Mouse (Mus musculus): Measurements from ENCODE around the gene Esyt2. TPM values are rescaled to one million over a fixed set of nuclear protein-coding genes. Genes with fewer than 3 reads are reported as not detected.
A peak's percentile ranks its signal among the peaks of the same experiment; 100 is the strongest.

Gene Esyt2
- polyA plus RNA-seq, 1 experiment: 16.1 TPM

DNA sequence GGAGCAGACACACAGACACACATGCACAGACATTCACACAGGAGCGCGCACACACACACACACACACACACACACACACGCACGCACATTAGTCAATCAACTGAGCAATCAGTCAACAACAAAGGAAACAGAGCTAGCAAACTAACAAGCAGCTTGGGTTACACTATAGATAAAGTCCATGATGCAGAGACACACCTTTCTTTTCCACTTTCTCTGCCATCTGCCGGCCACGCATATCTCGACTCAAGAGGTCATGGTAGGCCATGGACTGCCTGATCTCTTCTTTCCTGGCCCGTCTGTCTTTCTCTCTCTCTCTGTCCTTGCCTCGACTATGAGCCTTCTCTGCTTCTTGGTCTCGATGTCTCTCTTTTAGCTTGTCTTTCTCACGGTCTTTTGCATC is 25.4 kb upstream of the Esyt2 start:
- Histone ChIP-seq H3K36me3 (ENCODE audit: control insufficient read depth, insufficient read depth) (no peaks in the 10 kb centered on the region), H3K4me2 (ENCODE audit: low read depth) (no peak overlapping the region), H3K79me2 (ENCODE audit: control insufficient read depth, insufficient read depth) (peaks cover 9% of the 10 kb centered on the region), H3K27me3 (ENCODE audit: control insufficient read depth, insufficient read depth, insufficient read length) (no peaks in the 10 kb centered on the region), H3K4me3 (no peak overlapping the region), H3ac (ENCODE audit: control insufficient read depth, insufficient read length) (no peak overlapping the region)
- TF ChIP-seq REST (IDR thresholded peaks at IDR 0.05; ENCODE audit: insufficient read depth, insufficient read length): no peak
- TF ChIP-seq USF1 (IDR thresholded peaks at IDR 0.05; ENCODE audit: low read depth): no peak
- no peak for TF ChIP-seq TCF12 (IDR thresholded peaks at IDR 0.05; ENCODE audit: insufficient read depth, poor library complexity, severe bottlenecking)
- TF ChIP-seq MYOD1 (IDR thresholded peaks at IDR 0.05; ENCODE audit: control insufficient read depth in 1 of 3, insufficient read length in 2 of 3, low read depth in 2 of 3): no peak
- no peak for TF ChIP-seq POLR2AphosphoS2 (IDR thresholded peaks at IDR 0.05; ENCODE audit: insufficient read length, low read depth)
- TF ChIP-seq POLR2A (IDR thresholded peaks at IDR 0.05; ENCODE audit: insufficient read length, low read depth): no peak
- TF ChIP-seq MYOG (IDR thresholded peaks at IDR 0.05; ENCODE audit: control insufficient read depth in 1 of 3, insufficient read depth in 1 of 3, insufficient read length in 2 of 3, low read depth in 2 of 3): no peak
- no peak for TF ChIP-seq SRF (IDR thresholded peaks at IDR 0.05; ENCODE audit: control insufficient read depth, insufficient read length, low read depth)
- no peak for TF ChIP-seq TCF3 (IDR thresholded peaks at IDR 0.05; ENCODE audit: insufficient read length, low read depth)
- no peak for TF ChIP-seq E2F4 (IDR thresholded peaks at IDR 0.05; ENCODE audit: insufficient read depth)
- TF ChIP-seq CEBPB (IDR thresholded peaks at IDR 0.05; ENCODE audit: insufficient read depth, poor library complexity, severe bottlenecking): no peak
- no peak for TF ChIP-seq MAX (IDR thresholded peaks at IDR 0.05; ENCODE audit: low read depth)

DNA sequence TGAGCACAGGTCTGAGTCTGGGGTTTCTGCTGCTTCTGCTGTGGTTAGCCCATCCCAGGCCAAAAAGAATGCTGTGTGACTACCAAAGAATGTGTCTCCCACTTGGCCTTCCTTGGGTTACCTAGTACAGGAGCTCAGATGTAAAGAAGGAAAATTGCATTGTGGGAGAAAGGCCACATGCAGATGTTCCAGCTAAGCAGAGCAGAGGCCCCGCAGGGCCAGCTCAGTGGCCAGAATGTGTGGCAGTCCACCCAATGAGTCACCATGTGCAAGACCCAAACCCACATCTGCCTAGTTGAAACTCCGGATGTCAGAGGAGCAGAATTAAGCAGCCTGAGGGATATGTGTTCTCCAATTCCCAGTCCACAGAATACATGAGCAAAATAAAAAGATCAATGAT is 22.7 kb upstream of the Esyt2 start:
- Histone ChIP-seq H3K36me3 (ENCODE audit: control insufficient read depth, insufficient read depth) (no peaks in the 10 kb centered on the region), H3K4me3 (no peak overlapping the region), H3K79me2 (ENCODE audit: control insufficient read depth, insufficient read depth) (peaks cover 9% of the 10 kb centered on the region), H3K27me3 (ENCODE audit: control insufficient read depth, insufficient read depth, insufficient read length) (no peaks in the 10 kb centered on the region), H3ac (ENCODE audit: control insufficient read depth, insufficient read length) (no peak overlapping the region), H3K4me2 (ENCODE audit: low read depth) (peak overlapping the region; percentile 67)
- TF ChIP-seq POLR2AphosphoS2 (IDR thresholded peaks at IDR 0.05; ENCODE audit: insufficient read length, low read depth) (no peak), TCF3 (IDR thresholded peaks at IDR 0.05; ENCODE audit: insufficient read length, low read depth) (no peak), TCF12 (IDR thresholded peaks at IDR 0.05; ENCODE audit: insufficient read depth, poor library complexity, severe bottlenecking) (no peak), MYOD1 (IDR thresholded peaks at IDR 0.05; ENCODE audit: control insufficient read depth in 1 of 3, insufficient read length in 2 of 3, low read depth in 2 of 3) (no peak), MAX (IDR thresholded peaks at IDR 0.05; ENCODE audit: low read depth) (no peak), SRF (IDR thresholded peaks at IDR 0.05; ENCODE audit: control insufficient read depth, insufficient read length, low read depth) (no peak), E2F4 (IDR thresholded peaks at IDR 0.05; ENCODE audit: insufficient read depth) (no peak), CEBPB (IDR thresholded peaks at IDR 0.05; ENCODE audit: insufficient read depth, poor library complexity, severe bottlenecking) (no peak), REST (IDR thresholded peaks at IDR 0.05; ENCODE audit: insufficient read depth, insufficient read length) (no peak), MYOG (IDR thresholded peaks at IDR 0.05; ENCODE audit: control insufficient read depth in 1 of 3, insufficient read depth in 1 of 3, insufficient read length in 2 of 3, low read depth in 2 of 3) (no peak), USF1 (IDR thresholded peaks at IDR 0.05; ENCODE audit: low read depth) (no peak), POLR2A (IDR thresholded peaks at IDR 0.05; ENCODE audit: insufficient read length, low read depth) (no peak)

DNA sequence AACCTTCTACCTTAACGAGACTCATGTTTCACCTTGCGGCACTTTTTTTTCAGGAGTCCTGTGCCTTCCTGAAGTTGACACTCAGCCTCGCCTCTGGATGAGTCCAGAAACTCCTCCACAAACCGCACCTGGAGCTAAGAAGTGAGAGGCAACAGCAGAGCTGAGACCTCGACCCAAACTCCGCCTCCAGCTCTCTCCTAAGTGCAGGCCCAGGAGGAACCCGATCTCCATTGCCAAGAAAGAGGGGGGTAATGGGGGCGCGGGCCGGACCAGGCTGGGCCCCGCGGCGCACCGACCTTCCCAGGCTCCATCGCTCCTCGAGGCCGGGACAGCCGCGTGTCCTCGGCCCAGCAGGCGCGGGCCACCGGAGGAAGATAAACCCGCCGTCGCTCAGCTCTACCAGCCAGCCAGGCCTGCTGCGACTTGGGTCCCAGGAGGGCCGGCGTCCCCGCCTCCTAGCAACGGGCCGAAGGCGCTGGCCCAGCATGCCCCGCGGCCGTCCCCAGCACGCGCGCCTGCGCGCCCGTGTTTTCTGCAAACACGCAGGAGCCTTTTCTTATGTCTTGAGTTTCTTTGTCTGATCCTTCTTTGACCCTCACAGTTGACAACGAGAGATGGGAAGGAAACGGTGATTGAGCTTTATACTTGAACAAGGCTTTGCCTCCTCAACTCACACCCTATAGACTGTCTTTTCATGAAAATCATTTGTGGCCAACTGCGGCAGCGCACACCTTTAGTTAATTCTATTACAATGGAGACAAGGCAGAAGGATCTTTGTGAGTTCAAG is 18.2 kb upstream of the Esyt2 start, which contains the start of gene Wdr60:
Gene Wdr60, minus strand, starts transcription at position 468 of the 787 bp plus-strand sequence.
- TF ChIP-seq USF1 (IDR thresholded peaks at IDR 0.05; ENCODE audit: low read depth): no peak
- TF ChIP-seq POLR2AphosphoS2 (IDR thresholded peaks at IDR 0.05; ENCODE audit: insufficient read length, low read depth): peak; percentile 56
- TF ChIP-seq CEBPB (IDR thresholded peaks at IDR 0.05; ENCODE audit: insufficient read depth, poor library complexity, severe bottlenecking): no peak
- TF ChIP-seq POLR2A (IDR thresholded peaks at IDR 0.05; ENCODE audit: insufficient read length, low read depth): peak; percentile 65
- TF ChIP-seq MAX (IDR thresholded peaks at IDR 0.05; ENCODE audit: low read depth): no peak
- Histone ChIP-seq H3K36me3 (ENCODE audit: control insufficient read depth, insufficient read depth) (no peaks in the 10 kb centered on the region), H3K79me2 (ENCODE audit: control insufficient read depth, insufficient read depth) (peaks cover 9% of the 10 kb centered on the region), H3K4me2 (ENCODE audit: low read depth) (peak within 1 kb of the TSS; percentile 92), H3K4me3 (peak within 1 kb of the TSS; percentile 26), H3ac (ENCODE audit: control insufficient read depth, insufficient read length) (peak within 1 kb of the TSS; percentile 20), H3K27me3 (ENCODE audit: control insufficient read depth, insufficient read depth, insufficient read length) (no peaks in the 10 kb centered on the region)

DNA sequence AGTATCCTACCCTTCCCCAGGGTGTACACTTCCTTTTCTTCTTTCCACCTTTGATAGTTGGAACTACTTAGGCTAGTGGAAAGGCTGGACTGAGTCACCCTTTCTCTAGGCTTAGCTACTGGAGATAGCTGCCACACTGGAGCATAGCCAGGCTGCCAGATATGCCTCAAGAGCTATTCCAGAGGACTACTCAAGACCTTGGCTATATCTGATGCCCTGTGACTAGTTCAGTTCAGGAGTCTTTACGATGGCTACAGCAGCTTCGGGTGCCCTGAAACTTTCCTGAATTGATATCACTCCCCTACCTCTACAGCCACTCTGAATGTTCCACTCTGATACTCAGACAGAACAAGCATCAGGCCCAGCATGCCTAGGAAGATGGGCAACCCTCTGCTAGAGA is 16.2 kb upstream of the Esyt2 start:
- Histone ChIP-seq H3K4me3 (no peak overlapping the region), H3K36me3 (ENCODE audit: control insufficient read depth, insufficient read depth) (no peaks in the 10 kb centered on the region), H3K79me2 (ENCODE audit: control insufficient read depth, insufficient read depth) (no peaks in the 10 kb centered on the region), H3K4me2 (ENCODE audit: low read depth) (no peak overlapping the region), H3K27me3 (ENCODE audit: control insufficient read depth, insufficient read depth, insufficient read length) (no peaks in the 10 kb centered on the region), H3ac (ENCODE audit: control insufficient read depth, insufficient read length) (no peak overlapping the region)
- TF ChIP-seq POLR2AphosphoS2 (IDR thresholded peaks at IDR 0.05; ENCODE audit: insufficient read length, low read depth): no peak

DNA sequence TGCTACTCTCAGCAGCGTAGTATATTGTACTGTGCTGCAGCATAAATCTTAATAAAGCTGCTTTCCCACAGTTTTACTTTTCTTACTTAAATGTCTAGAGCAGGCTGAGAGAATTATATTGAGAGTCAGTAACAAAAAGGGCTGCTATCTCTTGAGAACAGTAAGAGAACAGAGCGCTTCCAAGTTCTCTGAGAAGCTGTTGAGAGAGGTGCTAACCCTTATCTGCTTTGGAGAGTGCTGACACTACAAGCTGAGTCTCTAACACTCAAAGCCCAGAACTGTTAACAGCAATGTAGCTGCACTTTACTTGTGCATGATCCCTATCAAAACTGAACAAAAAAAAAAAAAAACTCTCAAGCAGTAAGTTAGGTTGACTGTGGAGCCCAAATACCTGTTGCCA is 15.7 kb upstream of the Esyt2 start:
- no peaks in the 10 kb centered on the region for H3K27me3 ChIP-seq (ENCODE audit: control insufficient read depth, insufficient read depth, insufficient read length)
- no peak overlapping the region for H3K4me3 ChIP-seq
- H3ac ChIP-seq (ENCODE audit: control insufficient read depth, insufficient read length): no peak overlapping the region
- TF ChIP-seq TCF12 (IDR thresholded peaks at IDR 0.05; ENCODE audit: insufficient read depth, poor library complexity, severe bottlenecking) (no peak), MAX (IDR thresholded peaks at IDR 0.05; ENCODE audit: low read depth) (no peak), TCF3 (IDR thresholded peaks at IDR 0.05; ENCODE audit: insufficient read length, low read depth) (no peak), POLR2AphosphoS2 (IDR thresholded peaks at IDR 0.05; ENCODE audit: insufficient read length, low read depth) (no peak), SRF (IDR thresholded peaks at IDR 0.05; ENCODE audit: control insufficient read depth, insufficient read length, low read depth) (no peak), USF1 (IDR thresholded peaks at IDR 0.05; ENCODE audit: low read depth) (no peak), MYOD1 (IDR thresholded peaks at IDR 0.05; ENCODE audit: control insufficient read depth in 1 of 3, insufficient read length in 2 of 3, low read depth in 2 of 3) (no peak), CEBPB (IDR thresholded peaks at IDR 0.05; ENCODE audit: insufficient read depth, poor library complexity, severe bottlenecking) (no peak), E2F4 (IDR thresholded peaks at IDR 0.05; ENCODE audit: insufficient read depth) (no peak), MYOG (IDR thresholded peaks at IDR 0.05; ENCODE audit: control insufficient read depth in 1 of 3, insufficient read depth in 1 of 3, insufficient read length in 2 of 3, low read depth in 2 of 3) (no peak), POLR2A (IDR thresholded peaks at IDR 0.05; ENCODE audit: insufficient read length, low read depth) (no peak), REST (IDR thresholded peaks at IDR 0.05; ENCODE audit: insufficient read depth, insufficient read length) (no peak)
- H3K79me2 ChIP-seq (ENCODE audit: control insufficient read depth, insufficient read depth): no peaks in the 10 kb centered on the region
- no peak overlapping the region for H3K4me2 ChIP-seq (ENCODE audit: low read depth)
- H3K36me3 ChIP-seq (ENCODE audit: control insufficient read depth, insufficient read depth): no peaks in the 10 kb centered on the region

All from myocyte (in vitro differentiated cells).